Mouse (Mus musculus): ENCODE results near the gene Arhgef11. TPM values are rescaled to one million over a fixed set of nuclear protein-coding genes. Genes with fewer than 3 reads are reported as not detected.
"Not testable (repeated sequence)": the region's sequence is repeated elsewhere in the genome, so short reads cannot be mapped to it uniquely, and the experiment has no call there.

The Arhgef11 gene
- polyA plus RNA-seq (2015; fragmentation: Nextera tagmentation; extraction: Ambion mirVana) = 7.7 and 8.3 TPM in 2 replicates

- peak within 1 kb of the TSS; percentile 93 for H3K9ac ChIP-seq
- peak within 1 kb of the TSS; percentile 66 for H3K4me3 ChIP-seq
- WGBS = 1% methylated on average over 76 of the region's 101 CpGs
- peaks cover 49% of the 10 kb centered on the region for H3K4me1 ChIP-seq
- no peaks in the 10 kb centered on the region; the same call in 1 of the 2 replicates for H3K27me3 ChIP-seq (replicated peaks)
- H3K4me2 ChIP-seq = peak within 1 kb of the TSS; percentile 95
- H3K36me3 ChIP-seq = no peaks in the 10 kb centered on the region
- peak; percentile 89 for ATAC-seq (ENCODE audit: extremely low read depth, insufficient number of reproducible peaks, low FRiP score, low TSS enrichment)
- H3K9me3 ChIP-seq = no peaks in the 10 kb centered on the region
- H3K27ac ChIP-seq (replicated peaks) = peak within 1 kb of the TSS; percentile 91
These were observed at the start of gene Arhgef11 for GRCm38 (mm10) chr3:87616957-87617810. Gene Arhgef11, plus strand, starts transcription at chr3:87617559.

- WGBS = 88% methylated on average over 5 of the region's 5 CpGs
- Histone ChIP-seq H3K9me3 (no peaks in the 10 kb centered on the region), H3K4me1 (peaks cover 13% of the 10 kb centered on the region), H3K9ac (no peak overlapping the region), H3K4me3 (no peak overlapping the region), H3K36me3 (no peaks in the 10 kb centered on the region), H3K4me2 (no peak overlapping the region), H3K27ac (replicated peaks) (no peak overlapping the region), H3K27me3 (replicated peaks) (no peaks in the 10 kb centered on the region)
- no peak for ATAC-seq (ENCODE audit: extremely low read depth, insufficient number of reproducible peaks, low FRiP score, low TSS enrichment)
These were observed 48.7 kb upstream of the Arhgef11 start for GRCm38 (mm10) chr3:87568681-87569080.

GRCm38 (mm10) chr3:87575766-87576165 lies 41.6 kb upstream of the Arhgef11 start:
- 22% methylated on average over 6 of the region's 6 CpGs for WGBS

GRCm38 (mm10) chr3:87582259-87582658 lies 35.1 kb upstream of the Arhgef11 start:
- Histone ChIP-seq H3K4me2 (no peak overlapping the region), H3K9ac (no peak overlapping the region), H3K27ac (replicated peaks) (no peak overlapping the region), H3K27me3 (replicated peaks) (no peaks in the 10 kb centered on the region), H3K36me3 (no peaks in the 10 kb centered on the region), H3K4me3 (no peak overlapping the region), H3K9me3 (peaks cover 4% of the 10 kb centered on the region; the same call in 1 of the 2 replicates), H3K4me1 (no peaks in the 10 kb centered on the region)
- ATAC-seq (ENCODE audit: extremely low read depth, insufficient number of reproducible peaks, low FRiP score, low TSS enrichment) = no peak
- WGBS = 81% methylated on average over 4 of the region's 4 CpGs

More at GRCm38 (mm10) chr3:87575766-87576165, 41.6 kb upstream of the Arhgef11 start:
- Histone ChIP-seq H3K27me3 (replicated peaks) (no peaks in the 10 kb centered on the region), H3K4me1 (no peaks in the 10 kb centered on the region), H3K9ac (no peak overlapping the region), H3K4me3 (no peak overlapping the region), H3K27ac (replicated peaks) (no peak overlapping the region), H3K9me3 (no peaks in the 10 kb centered on the region), H3K36me3 (no peaks in the 10 kb centered on the region), H3K4me2 (no peak overlapping the region)
- no peak for ATAC-seq (ENCODE audit: extremely low read depth, insufficient number of reproducible peaks, low FRiP score, low TSS enrichment)

GRCm38 (mm10) chr3:87593793-87594192 lies 23.6 kb upstream of the Arhgef11 start:
- no peaks in the 10 kb centered on the region for H3K9me3 ChIP-seq
- no peaks in the 10 kb centered on the region for H3K4me1 ChIP-seq
- H3K9ac ChIP-seq = no peak overlapping the region
- H3K4me2 ChIP-seq = no peak overlapping the region
- no peak for ATAC-seq (ENCODE audit: extremely low read depth, insufficient number of reproducible peaks, low FRiP score, low TSS enrichment)
- no peaks in the 10 kb centered on the region for H3K27me3 ChIP-seq (replicated peaks)
- WGBS = 58% methylated on average over 5 of the region's 5 CpGs
- H3K36me3 ChIP-seq = no peaks in the 10 kb centered on the region
- no peak overlapping the region for H3K27ac ChIP-seq (replicated peaks)
- H3K4me3 ChIP-seq = no peak overlapping the region

- H3K36me3 ChIP-seq; H3K27ac ChIP-seq (replicated peaks); ATAC-seq (ENCODE audit: extremely low read depth, insufficient number of reproducible peaks, low FRiP score, low TSS enrichment); H3K27me3 ChIP-seq (replicated peaks); H3K4me2 ChIP-seq; H3K4me3 ChIP-seq; H3K4me1 ChIP-seq; H3K9me3 ChIP-seq; H3K9ac ChIP-seq: not testable (repeated sequence)
- WGBS = 40% methylated on average over 4 of the region's 4 CpGs
These were observed 22.0 kb upstream of the Arhgef11 start for GRCm38 (mm10) chr3:87595328-87595727.

- ATAC-seq (ENCODE audit: extremely low read depth, insufficient number of reproducible peaks, low FRiP score, low TSS enrichment) = not testable (repeated sequence)
- WGBS = 87% methylated on average over 15 of the region's 15 CpGs
These were observed 16.3 kb upstream of the Arhgef11 start for GRCm38 (mm10) chr3:87601077-87601476.

GRCm38 (mm10) chr3:87616354-87616753 lies 1.0 kb upstream of the Arhgef11 start:
- peak overlapping the region; percentile 95 for H3K4me2 ChIP-seq
- H3K9ac ChIP-seq = peak overlapping the region; percentile 93; the same call in 1 of the 2 replicates
- no peaks in the 10 kb centered on the region for H3K9me3 ChIP-seq
- peak overlapping the region; percentile 91 for H3K27ac ChIP-seq (replicated peaks)
- WGBS = 64% methylated on average over 4 of the region's 4 CpGs
- no peaks in the 10 kb centered on the region for H3K36me3 ChIP-seq
- H3K27me3 ChIP-seq (replicated peaks) = no peaks in the 10 kb centered on the region; the same call in 1 of the 2 replicates
- peaks cover 41% of the 10 kb centered on the region for H3K4me1 ChIP-seq
- no peak for ATAC-seq (ENCODE audit: extremely low read depth, insufficient number of reproducible peaks, low FRiP score, low TSS enrichment)
- peak overlapping the region; percentile 66 for H3K4me3 ChIP-seq

More at GRCm38 (mm10) chr3:87601077-87601476, 16.3 kb upstream of the Arhgef11 start:
- H3K9ac ChIP-seq; H3K4me3 ChIP-seq; H3K4me2 ChIP-seq; H3K27me3 ChIP-seq (replicated peaks); H3K27ac ChIP-seq (replicated peaks); H3K4me1 ChIP-seq; H3K36me3 ChIP-seq: not testable (repeated sequence)
- H3K9me3 ChIP-seq = peaks cover 52% of the 10 kb centered on the region

GRCm38 (mm10) chr3:87617811-87618130 lies 412 bp downstream of the Arhgef11 start:
- Histone ChIP-seq H3K4me3 (peak overlapping the region; percentile 66), H3K9ac (peak overlapping the region; percentile 93), H3K4me1 (peaks cover 49% of the 10 kb centered on the region), H3K9me3 (no peaks in the 10 kb centered on the region), H3K27me3 (replicated peaks) (no peaks in the 10 kb centered on the region; the same call in 1 of the 2 replicates), H3K4me2 (peak overlapping the region; percentile 95), H3K27ac (replicated peaks) (peak overlapping the region; percentile 91), H3K36me3 (no peaks in the 10 kb centered on the region)
- ATAC-seq (ENCODE audit: extremely low read depth, insufficient number of reproducible peaks, low FRiP score, low TSS enrichment) = no peak
- 2% methylated on average over 6 of the region's 6 CpGs for WGBS

- no peak for ATAC-seq (ENCODE audit: extremely low read depth, insufficient number of reproducible peaks, low FRiP score, low TSS enrichment)
- Histone ChIP-seq H3K27me3 (replicated peaks) (no peaks in the 10 kb centered on the region; the same call in 1 of the 2 replicates), H3K4me1 (peaks cover 51% of the 10 kb centered on the region), H3K4me2 (peak overlapping the region; percentile 95), H3K9ac (peak overlapping the region; percentile 93), H3K9me3 (no peaks in the 10 kb centered on the region), H3K27ac (replicated peaks) (peak overlapping the region; percentile 24), H3K4me3 (peak overlapping the region; percentile 66), H3K36me3 (no peaks in the 10 kb centered on the region)
- WGBS = 4% methylated on average over 3 of the region's 3 CpGs
These were observed 881 bp downstream of the Arhgef11 start for GRCm38 (mm10) chr3:87618240-87618639.

GRCm38 (mm10) chr3:87618981-87619710 lies 1.8 kb downstream of the Arhgef11 start:
- Histone ChIP-seq H3K36me3 (no peaks in the 10 kb centered on the region), H3K4me2 (peak overlapping the region; percentile 95), H3K27me3 (replicated peaks) (no peaks in the 10 kb centered on the region; the same call in 1 of the 2 replicates), H3K9ac (peak overlapping the region; percentile 93), H3K9me3 (no peaks in the 10 kb centered on the region), H3K4me1 (peaks cover 56% of the 10 kb centered on the region), H3K27ac (replicated peaks) (no peak overlapping the region), H3K4me3 (peak overlapping the region; percentile 66)
- no peak for ATAC-seq (ENCODE audit: extremely low read depth, insufficient number of reproducible peaks, low FRiP score, low TSS enrichment)
- 35% methylated on average over 5 of the region's 5 CpGs for WGBS
